Mouse (Mus musculus) C2C12 (cell line): ENCODE measurements around the gene Eps8l1. TPM values are rescaled to one million over a fixed set of nuclear protein-coding genes. Genes with fewer than 3 reads are reported as not detected.

Source experiments
- H3K27me3 ChIP-seq: one replicate; pipeline ENCODE4 v1.6.1; 2011; ENCODE audit not compliant: control insufficient read depth, insufficient read depth, insufficient read length
- H3K36me3 ChIP-seq: one replicate; pipeline ENCODE4 v1.6.1; 2011; ENCODE audit not compliant: control insufficient read depth, insufficient read depth
- H3K4me3 ChIP-seq: one replicate; pipeline ENCODE4 v1.5.1; 2011; ENCODE audit warnings: mild to moderate bottlenecking, control low read depth; ENCODE audit not compliant: poor library complexity, insufficient read depth, severe bottlenecking
- H3K79me2 ChIP-seq: one replicate; pipeline ENCODE4 v1.6.1; 2011; ENCODE audit not compliant: control insufficient read depth, insufficient read depth
- H3K79me3 ChIP-seq: one replicate; pipeline ENCODE4 v1.6.1; 2011; ENCODE audit warnings: low read depth, control low read depth
- H3ac ChIP-seq: one replicate; pipeline ENCODE3; 2011; ENCODE audit warnings: low read depth; ENCODE audit not compliant: control insufficient read depth, insufficient read length
- CEBPB ChIP-seq: IDR thresholded peaks from one replicate; pipeline ENCODE4 v1.6.1; 2011; ENCODE audit warnings: low read depth, mild to moderate bottlenecking, control low read depth, moderate library complexity
- CTCF ChIP-seq: IDR thresholded peaks from one replicate; pipeline ENCODE4 v1.5.1; 2011; ENCODE audit not compliant: control insufficient read depth, insufficient read depth, insufficient read length
- FOSL1 ChIP-seq: IDR thresholded peaks from one replicate; pipeline ENCODE4 v1.8.0; 2011; ENCODE audit warnings: mild to moderate bottlenecking, low read length; ENCODE audit not compliant: poor library complexity, insufficient read depth, severe bottlenecking
- MAX ChIP-seq: IDR thresholded peaks from one replicate; pipeline ENCODE4 v1.6.1; 2011; ENCODE audit warnings: mild to moderate bottlenecking, control low read depth
- MYOD1 ChIP-seq: IDR thresholded peaks from one replicate; pipeline ENCODE4 v1.6.1; 2011; ENCODE audit warnings: low read depth; ENCODE audit not compliant: control insufficient read depth, insufficient read length
- MYOG ChIP-seq: IDR thresholded peaks from one replicate; pipeline ENCODE4 v1.6.1; 2011; ENCODE audit not compliant: control insufficient read depth, insufficient read length; ENCODE audit errors: extremely low read depth
- USF1 ChIP-seq: IDR thresholded peaks from one replicate; pipeline ENCODE4 v1.6.1; 2011; ENCODE audit warnings: low read depth, mild to moderate bottlenecking, control low read depth, moderate library complexity
- polyA plus RNA-seq: library from polyadenylated mRNA; unstranded; fragments of >200 nt; fragmentation: generic; extraction: Trizol; gene quantifications from one replicate; pipeline ENCODE4 v1.2.1, GENCODE M21; 2012; ENCODE audit warnings: missing spikeins

Eps8l1 gene
- polyA plus RNA-seq, 1 experiment: 0.28 TPM

- Histone ChIP-seq H3K36me3 (no peaks in the 10 kb centered on the region), H3K27me3 (no peaks in the 10 kb centered on the region), H3K4me3 (peak overlapping the region; percentile 11), H3ac (peak overlapping the region; percentile 4), H3K79me3 (peaks cover 33% of the 10 kb centered on the region), H3K79me2 (peaks cover 39% of the 10 kb centered on the region)
- TF ChIP-seq MYOD1 (no peak), CEBPB (no peak), USF1 (no peak), MYOG (no peak), FOSL1 (no peak), CTCF (no peak), MAX (no peak)
Observed at GRCm38 (mm10) chr7:4502421-4503090, 42.1 kb downstream of the Eps8l1 start.

- H3K4me3 ChIP-seq: no peak overlapping the region
- TF ChIP-seq MYOG: no peak
- TF ChIP-seq FOSL1: no peak
- no peak for TF ChIP-seq CTCF
- no peak for TF ChIP-seq USF1
- no peak for TF ChIP-seq MYOD1
- TF ChIP-seq CEBPB: no peak
- no peak for TF ChIP-seq MAX
- peaks cover 29% of the 10 kb centered on the region for H3K79me3 ChIP-seq
- H3K79me2 ChIP-seq: peaks cover 34% of the 10 kb centered on the region
- H3ac ChIP-seq: no peak overlapping the region
- no peaks in the 10 kb centered on the region for H3K36me3 ChIP-seq
- no peaks in the 10 kb centered on the region for H3K27me3 ChIP-seq
Observed at GRCm38 (mm10) chr7:4503100-4503499, 42.6 kb downstream of the Eps8l1 start.

GRCm38 (mm10) chr7:4503858-4504257, 43.4 kb downstream of the Eps8l1 start:
- Histone ChIP-seq H3ac (no peak overlapping the region), H3K79me3 (peaks cover 22% of the 10 kb centered on the region), H3K79me2 (peaks cover 26% of the 10 kb centered on the region), H3K4me3 (no peak overlapping the region), H3K27me3 (no peaks in the 10 kb centered on the region), H3K36me3 (no peaks in the 10 kb centered on the region)
- TF ChIP-seq USF1: no peak
- no peak for TF ChIP-seq MYOD1
- no peak for TF ChIP-seq FOSL1
- no peak for TF ChIP-seq CEBPB
- no peak for TF ChIP-seq MYOG
- TF ChIP-seq CTCF: no peak

- H3K36me3 ChIP-seq: no peaks in the 10 kb centered on the region
- no peak overlapping the region for H3ac ChIP-seq
- no peak overlapping the region for H3K4me3 ChIP-seq
- peaks cover 16% of the 10 kb centered on the region for H3K79me2 ChIP-seq
- TF ChIP-seq MYOG: no peak
- TF ChIP-seq FOSL1: no peak
- no peak for TF ChIP-seq CEBPB
- TF ChIP-seq USF1: no peak
- TF ChIP-seq CTCF: no peak
- TF ChIP-seq MYOD1: no peak
- no peak for TF ChIP-seq MAX
- H3K27me3 ChIP-seq: no peaks in the 10 kb centered on the region
- peaks cover 12% of the 10 kb centered on the region for H3K79me3 ChIP-seq
Observed at GRCm38 (mm10) chr7:4504646-4505435, 44.4 kb downstream of the Eps8l1 start.

GRCm38 (mm10) chr7:4507220-4507619, 46.7 kb downstream of the Eps8l1 start:
- no peak overlapping the region for H3ac ChIP-seq
- no peaks in the 10 kb centered on the region for H3K27me3 ChIP-seq
- H3K79me3 ChIP-seq: no peaks in the 10 kb centered on the region
- H3K4me3 ChIP-seq: no peak overlapping the region
- TF ChIP-seq CEBPB: no peak
- no peak for TF ChIP-seq FOSL1
- no peak for TF ChIP-seq USF1
- TF ChIP-seq MYOG: no peak
- TF ChIP-seq CTCF: no peak
- TF ChIP-seq MAX: no peak
- TF ChIP-seq MYOD1: no peak
- H3K36me3 ChIP-seq: no peaks in the 10 kb centered on the region
- H3K79me2 ChIP-seq: no peaks in the 10 kb centered on the region
